Mouse (Mus musculus): Measurements from ENCODE around the gene Nkx3-2.

Nkx3-2 gene

DNA sequence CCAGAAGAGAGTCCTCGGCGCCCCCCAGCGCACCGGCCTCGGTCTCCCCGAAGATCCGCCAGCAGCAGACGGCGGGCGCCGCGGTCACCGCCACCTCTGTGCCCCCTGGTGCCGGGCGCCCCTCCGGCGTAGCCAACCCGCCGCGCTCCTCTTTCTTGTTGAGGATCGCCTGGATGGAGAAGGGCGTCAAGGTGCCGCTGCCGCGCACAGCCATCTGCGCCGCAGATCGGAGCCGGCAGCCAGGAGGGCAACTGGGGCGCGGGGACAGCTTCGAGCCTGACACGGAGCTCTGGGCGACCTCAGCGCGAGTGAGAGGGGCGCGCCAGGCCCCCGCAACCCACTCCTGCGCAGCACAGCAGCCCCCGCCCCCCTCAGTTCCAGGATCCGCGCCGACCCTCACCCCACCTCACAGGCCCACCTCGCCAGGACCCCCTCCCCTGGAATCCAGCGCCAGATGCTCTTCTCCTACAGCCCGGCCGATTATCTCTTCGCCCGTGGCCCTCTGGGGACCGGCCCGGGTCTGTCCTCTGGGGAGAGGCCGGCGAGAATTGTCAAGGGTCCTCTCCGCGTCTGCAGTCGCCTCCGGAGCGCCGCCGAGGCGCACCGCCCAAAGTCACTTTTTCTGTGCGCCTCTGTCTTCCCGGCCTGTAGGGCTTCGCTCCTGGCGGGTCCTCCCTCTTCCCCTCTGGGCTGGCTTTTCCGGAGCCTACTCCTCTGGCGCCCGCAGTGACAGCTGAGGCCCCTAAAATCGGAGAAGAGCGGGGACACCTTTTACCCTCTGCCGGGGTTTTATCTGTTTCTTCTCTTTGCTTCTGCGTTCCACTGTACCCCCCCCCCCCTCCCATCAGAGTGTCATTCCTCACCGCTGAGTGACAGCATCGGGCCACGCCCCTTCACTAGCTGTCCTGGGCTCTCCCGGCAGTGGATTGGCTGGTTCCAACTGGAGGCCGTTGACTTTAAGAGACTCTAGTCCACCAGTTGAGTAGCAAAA is at the start of gene Nkx3-2:
Nkx3-2 (minus strand) TSS at position 771 of the 991 bp plus-strand sequence.
- DNase-seq (ENCODE audit: low spot score) = no peak

DNA sequence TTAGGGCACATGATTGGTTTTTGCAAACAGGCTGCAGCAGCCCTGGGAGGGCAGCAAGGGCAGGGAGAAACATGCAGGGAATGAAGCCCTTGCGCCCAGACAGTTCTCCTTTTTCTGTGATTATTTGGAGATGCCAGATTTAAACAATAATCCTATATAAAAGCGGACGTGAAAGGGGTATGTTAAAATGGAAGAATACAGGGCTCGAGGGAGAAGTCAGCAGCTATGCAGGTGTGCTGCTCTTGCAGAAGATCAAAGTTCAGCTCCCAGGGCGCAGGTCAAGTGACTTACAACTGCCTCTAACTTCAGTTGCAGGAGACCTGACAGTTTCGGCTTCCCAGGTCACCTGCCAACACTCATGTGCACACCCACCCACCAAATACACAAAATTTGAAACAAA is 48.2 kb upstream of the Nkx3-2 start:
- no peak for DNase-seq (ENCODE audit: low spot score)

DNA sequence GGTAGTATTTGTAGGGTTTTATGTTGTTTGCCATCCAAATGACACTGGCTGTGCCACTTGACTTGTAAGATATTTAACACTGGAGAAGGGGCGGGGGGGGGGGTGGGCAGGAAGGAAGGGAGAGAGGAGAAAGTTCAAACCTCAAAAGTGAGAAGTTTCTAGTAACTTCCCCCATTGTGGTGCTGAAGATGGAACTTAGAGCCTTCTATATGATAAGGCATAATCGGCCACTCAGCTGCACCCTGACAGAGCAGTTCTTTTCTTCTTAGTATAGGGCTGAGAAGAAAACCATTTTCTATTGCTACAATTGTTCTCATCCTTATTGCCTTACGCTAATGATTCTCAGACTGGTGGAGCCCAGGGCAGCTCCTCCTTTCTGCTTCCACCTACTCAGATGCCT is 47.0 kb upstream of the Nkx3-2 start:
- DNase-seq (ENCODE audit: low spot score) = no peak

- DNase-seq (ENCODE audit: low spot score) = no peak
Observed at GRCm38 (mm10) chr5:41807383-41807782, 43.1 kb upstream of the Nkx3-2 start.

DNA sequence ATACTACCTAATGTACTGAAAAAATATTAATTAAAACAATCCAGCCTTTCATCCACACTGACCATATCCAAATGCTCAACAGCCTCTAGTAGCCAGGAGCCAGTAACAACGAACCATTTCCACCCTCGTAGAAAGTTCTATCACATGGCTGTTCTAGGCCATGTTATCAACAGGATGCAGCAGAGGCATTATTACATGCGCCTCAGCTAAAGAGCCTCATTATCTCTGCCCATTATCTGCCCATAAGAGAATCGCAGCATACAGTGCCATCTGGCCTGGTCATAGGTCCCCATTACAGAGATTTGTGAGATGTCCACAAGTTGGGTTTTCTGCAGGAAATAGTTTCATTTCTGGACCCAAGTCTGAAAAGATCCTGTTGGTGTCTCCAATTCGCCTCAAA is 41.9 kb upstream of the Nkx3-2 start:
- no peak for DNase-seq (ENCODE audit: low spot score)

GRCm38 (mm10) chr5:41805085-41805484 is 40.8 kb upstream of the Nkx3-2 start:
- DNase-seq (ENCODE audit: low spot score) = no peak

DNA sequence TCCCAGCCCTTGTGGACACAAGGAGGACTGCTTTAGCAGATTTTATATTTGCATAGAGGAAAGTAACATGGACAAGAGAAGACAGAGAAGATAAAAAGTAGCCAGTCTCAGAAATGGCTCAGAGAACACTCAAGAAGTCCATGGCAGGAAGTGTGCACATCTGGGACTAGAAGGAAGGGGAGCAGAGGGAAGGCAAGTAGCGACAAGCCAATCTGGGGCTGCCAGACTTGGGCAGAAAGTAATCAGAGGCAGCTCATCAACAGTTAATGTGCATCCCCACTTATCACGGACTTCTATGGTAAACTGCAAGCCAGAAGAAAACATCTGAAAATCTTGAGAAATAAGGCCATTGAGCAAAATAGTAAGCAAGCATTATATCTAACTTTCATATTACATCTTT is 40.3 kb upstream of the Nkx3-2 start:
- DNase-seq (ENCODE audit: low spot score) = no peak

- DNase-seq (ENCODE audit: low spot score) = no peak
Observed at GRCm38 (mm10) chr5:41801622-41802021, 37.3 kb upstream of the Nkx3-2 start.

DNA sequence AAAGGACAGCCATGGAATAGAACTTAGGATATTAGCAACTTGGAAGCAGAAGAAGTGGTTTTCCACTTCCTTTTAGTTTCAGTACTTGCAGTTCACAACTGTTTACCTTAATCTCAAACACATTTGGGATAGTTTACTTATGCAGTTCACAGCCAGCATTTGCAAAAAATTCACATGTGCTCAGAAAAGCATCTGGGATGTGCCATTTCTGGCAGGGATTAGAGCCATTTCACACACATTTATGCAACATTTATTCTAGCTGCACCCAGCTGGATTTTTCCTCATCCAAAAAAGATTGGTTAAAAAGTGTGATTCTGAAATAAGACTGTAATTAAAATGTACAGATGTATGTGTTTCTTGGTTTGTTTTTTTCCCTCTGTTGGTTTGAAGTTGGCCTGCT is 30.1 kb upstream of the Nkx3-2 start:
- DNase-seq (ENCODE audit: low spot score) = no peak

DNA sequence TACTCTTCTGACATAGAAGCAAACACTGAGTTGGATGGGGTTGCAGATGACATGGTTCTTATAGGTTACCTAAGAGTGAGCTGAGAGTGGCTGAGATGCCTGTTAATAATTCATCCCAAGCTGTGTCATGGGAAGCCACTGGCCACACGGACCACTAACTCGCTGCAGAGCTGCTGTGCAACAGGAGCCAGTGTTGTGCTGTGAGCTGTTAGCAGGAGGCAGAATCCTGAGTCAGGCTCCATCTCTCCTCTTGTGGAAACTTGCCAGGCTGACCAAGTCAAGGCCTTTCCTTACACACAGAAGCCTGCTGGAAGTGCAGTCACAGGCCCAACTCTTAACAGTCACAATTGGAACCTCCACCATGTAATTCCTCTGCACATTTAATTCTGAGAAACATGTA is 26.2 kb upstream of the Nkx3-2 start:
- no peak for DNase-seq (ENCODE audit: low spot score)

GRCm38 (mm10) chr5:41788877-41789276 is 24.6 kb upstream of the Nkx3-2 start:
- no peak for DNase-seq (ENCODE audit: low spot score)

DNA sequence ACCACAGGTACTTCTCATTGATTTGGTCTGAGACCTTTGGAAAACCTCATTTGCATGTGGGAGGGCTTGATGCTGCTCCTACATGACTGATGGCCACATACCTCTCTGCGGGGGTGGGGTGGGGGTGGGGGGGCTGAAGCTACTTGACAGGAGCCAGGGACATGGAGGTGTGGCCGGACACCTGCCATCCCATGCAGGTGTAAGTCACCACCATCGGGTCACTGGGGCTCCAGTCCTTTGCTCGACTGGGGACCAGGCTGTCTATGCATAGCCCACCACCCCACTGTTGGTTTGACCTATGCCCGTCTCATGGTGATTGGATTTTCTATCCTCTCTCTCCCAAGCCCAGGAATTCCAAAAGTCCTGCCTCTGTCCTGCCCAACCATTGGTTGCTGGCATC is 17.6 kb upstream of the Nkx3-2 start:
- DNase-seq (ENCODE audit: low spot score) = no peak

- DNase-seq (ENCODE audit: low spot score) = no peak
Observed at GRCm38 (mm10) chr5:41780026-41780425, 15.7 kb upstream of the Nkx3-2 start.

- no peak for DNase-seq (ENCODE audit: low spot score)
Observed at GRCm38 (mm10) chr5:41775728-41776127, 11.4 kb upstream of the Nkx3-2 start.

DNA sequence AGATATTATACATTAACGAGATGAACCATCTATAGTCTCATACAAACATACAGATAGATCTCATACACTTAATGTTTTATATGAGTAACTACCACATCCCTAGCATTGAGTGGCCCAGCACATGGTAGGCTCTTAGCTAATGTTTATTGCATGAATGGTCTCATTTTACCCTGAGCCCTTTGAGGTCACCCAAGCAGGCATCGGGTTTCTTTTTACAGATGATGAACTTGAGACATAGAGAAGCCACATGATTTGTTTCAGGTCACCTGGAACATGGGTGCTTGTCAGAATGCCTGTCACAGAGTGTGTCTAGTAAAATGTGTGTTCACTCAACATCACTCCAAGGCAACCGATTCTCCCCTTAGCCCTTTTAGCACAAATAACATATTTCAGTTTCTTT is 11.0 kb upstream of the Nkx3-2 start:
- no peak for DNase-seq (ENCODE audit: low spot score)

DNA sequence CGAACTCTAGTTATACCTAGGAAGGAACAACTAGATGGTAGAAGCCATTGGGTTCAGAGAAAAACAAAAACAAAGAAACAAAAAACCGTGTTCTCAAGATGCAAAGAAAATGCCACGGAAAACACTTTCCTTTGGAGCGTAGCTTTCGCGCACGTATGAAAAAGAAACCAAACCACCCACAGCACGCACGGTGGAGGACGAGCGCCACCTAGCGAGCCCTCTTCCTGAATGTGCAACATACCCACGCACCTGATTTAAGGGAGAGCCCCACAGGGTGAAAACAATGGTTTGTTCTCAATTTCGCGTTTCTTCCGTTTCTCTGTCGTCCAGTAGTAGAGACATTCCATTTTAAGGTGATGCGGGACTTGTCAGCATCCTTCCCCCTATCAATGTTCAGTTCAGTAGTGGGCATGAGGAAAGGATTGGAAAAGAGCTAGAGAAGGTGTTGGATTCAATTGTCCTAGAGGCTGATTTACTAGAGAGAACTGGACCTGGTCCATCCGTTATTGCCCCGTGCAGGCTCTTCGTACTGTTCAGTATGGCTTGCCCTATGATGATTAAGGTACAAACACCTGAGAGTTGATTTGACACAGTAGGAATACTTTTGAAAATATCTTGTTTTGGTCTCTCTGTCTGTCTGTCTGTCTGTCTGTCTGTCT is 4.2 kb upstream of the Nkx3-2 start:
- DNase-seq (ENCODE audit: low spot score) = peak; percentile 77

DNA sequence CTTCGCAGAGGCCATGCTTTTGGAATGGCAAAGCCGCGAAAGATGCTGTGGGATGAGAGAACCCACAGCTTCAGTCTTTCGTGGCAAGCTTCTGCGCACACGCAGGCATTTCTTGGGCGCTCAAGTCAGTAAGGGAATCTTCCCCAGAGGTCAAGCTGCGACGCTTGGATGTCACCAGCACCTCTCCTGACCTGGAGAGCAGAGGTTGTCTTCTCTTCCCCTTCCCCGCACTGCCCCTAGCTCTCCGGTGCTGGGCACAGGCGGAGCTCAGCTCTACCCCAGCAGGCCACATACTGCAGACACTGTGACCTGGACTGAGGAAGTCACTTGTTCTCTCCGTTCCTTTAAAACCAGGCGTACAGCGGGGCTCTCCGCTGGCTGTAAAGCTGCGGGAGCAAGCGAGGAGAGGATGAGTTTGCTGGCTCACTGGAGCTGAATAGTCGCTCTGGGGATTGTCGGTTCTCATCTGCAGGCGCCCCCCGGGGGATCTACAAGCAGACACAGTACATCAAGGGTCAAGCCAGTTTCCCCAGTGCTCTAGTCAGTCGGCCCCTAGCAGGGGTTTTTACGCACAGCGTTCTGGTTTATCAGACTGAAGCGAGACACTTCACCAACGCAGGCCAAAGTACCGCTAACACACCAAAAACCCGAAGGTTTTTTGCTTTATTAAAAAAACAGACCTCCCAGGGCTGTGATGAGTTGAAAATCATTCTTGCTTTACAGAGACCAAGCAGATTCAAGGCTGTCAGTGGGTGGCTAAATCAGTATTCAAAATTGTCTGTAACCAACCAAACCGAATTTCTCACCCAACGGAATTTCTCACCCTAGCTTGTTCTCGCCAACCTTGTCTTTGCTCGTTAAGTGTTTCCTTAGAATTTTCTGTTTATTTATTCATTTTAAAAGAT is 3.2 kb upstream of the Nkx3-2 start:
- DNase-seq (ENCODE audit: low spot score) = no peak

GRCm38 (mm10) chr5:41766406-41767010 is 2.2 kb upstream of the Nkx3-2 start:
- DNase-seq (ENCODE audit: low spot score) = no peak

- no peak for DNase-seq (ENCODE audit: low spot score)
Observed at GRCm38 (mm10) chr5:41765626-41766405, 1.5 kb upstream of the Nkx3-2 start.

- no peak for DNase-seq (ENCODE audit: low spot score)
Observed at GRCm38 (mm10) chr5:41762947-41763730, 1.2 kb downstream of the Nkx3-2 start.
